Comparison of ENCODE assay signal across 10 mouse cellular contexts in genomic region chr11:96399923-96400322, GRCm38 (mm10). TPM values are rescaled to one million over a fixed set of nuclear protein-coding genes. Genes with fewer than 3 reads are reported as not detected.
DNase-seq lines count a peak whose midpoint lies in the region; ATAC-seq and TF ChIP-seq lines count a peak whose summit lies in the region.
"Had no signal": no experiment of that assay in that cellular context is flagged by ENCODE, and none has a peak within 500 bp of the region (broad histone marks: within the 10 kb centered on the region; RNA-seq: fewer than 3 reads in every experiment).

No protein-coding gene starts in this region.

- no peaks in the 10 kb centered on the region for H3K36me3 ChIP-seq in heart, adult 2 months (ENCODE audit: control insufficient read depth, insufficient read depth, low read length)
- no peaks in the 10 kb centered on the region for H3K36me3 ChIP-seq in intestine, postnatal 0 days (ENCODE audit: control insufficient read depth, insufficient read depth)
- no peaks in the 10 kb centered on the region for H3K36me3 ChIP-seq in hindbrain, embryonic 13.5 days
- no peaks in the 10 kb centered on the region for H3K36me3 ChIP-seq in hindbrain, embryonic 12.5 days
- H3K36me3 ChIP-seq: limb, embryonic 13.5 days had no signal

- WGBS in lung, adult 2 months: 36% methylated on average over 8 of the region's 8 CpGs
- WGBS in heart, adult 2 months: 14% methylated on average over 8 of the region's 8 CpGs
- WGBS in intestine, postnatal 0 days: 26% methylated on average over 8 of the region's 8 CpGs
- 22% methylated on average over 8 of the region's 8 CpGs for WGBS in hindbrain, embryonic 13.5 days
- WGBS in hindbrain, embryonic 12.5 days: 25% methylated on average over 8 of the region's 8 CpGs

- no peak overlapping the region for H3K9ac ChIP-seq in heart, adult 2 months (ENCODE audit: low read depth, low read length)
- no peak overlapping the region for H3K9ac ChIP-seq in intestine, postnatal 0 days (ENCODE audit: low read depth, low read length)
- no peak overlapping the region for H3K9ac ChIP-seq in hindbrain, embryonic 13.5 days
- H3K9ac ChIP-seq in hindbrain, embryonic 12.5 days: no peak overlapping the region
- H3K9ac ChIP-seq: limb, embryonic 13.5 days had no signal

- DNase-seq in lung, adult 18-20 months: peak; percentile 48 to 64
- no peak for DNase-seq in lung, adult 2 months
- peak; percentile 40 to 46 for DNase-seq in heart, adult 2 months
- DNase-seq in yolk sac, embryonic 10.5 days (ENCODE audit: low spot score): peak; percentile 56
- DNase-seq in thymus, postnatal 36 days: no peak

- intact Hi-C loops in heart, adult 2 months (cut with DNase I): no loop called here

- no peak for TF ChIP-seq EP300 in heart, adult 2 months (IDR thresholded peaks at IDR 0.05; ENCODE audit: insufficient read depth, low read depth, low read length)

- TF ChIP-seq POLR2A in lung, adult 2 months (IDR thresholded peaks at IDR 0.05; ENCODE audit: borderline replicate concordance, extremely low read depth, low read depth, low read length): no peak
- no peak for TF ChIP-seq POLR2A in heart, adult 2 months (IDR thresholded peaks at IDR 0.05; ENCODE audit: insufficient read depth, low read depth, low read length)

- no peak overlapping the region for H3K27ac ChIP-seq in heart, adult 2 months
- H3K27ac ChIP-seq in intestine, postnatal 0 days (ENCODE audit: low read depth, low read length): no peak overlapping the region
- H3K27ac ChIP-seq in hindbrain, embryonic 13.5 days: no peak overlapping the region
- no peak overlapping the region for H3K27ac ChIP-seq in hindbrain, embryonic 12.5 days
- H3K27ac ChIP-seq: limb, embryonic 13.5 days had no signal

- TF ChIP-seq CTCF in lung, adult 2 months (IDR thresholded peaks at IDR 0.05; ENCODE audit: insufficient read depth, low read length): no peak
- no peak for TF ChIP-seq CTCF in heart, adult 2 months (IDR thresholded peaks at IDR 0.05)
- peak; percentile 33; the same call in 1 of the 2 replicates for TF ChIP-seq CTCF in intestine, postnatal 0 days (IDR thresholded peaks at IDR 0.05; ENCODE audit: low read depth)

- H3K27me3 ChIP-seq in heart, adult 2 months (ENCODE audit: control insufficient read depth, insufficient read depth, low read length): no peaks in the 10 kb centered on the region
- H3K27me3 ChIP-seq in intestine, postnatal 0 days (replicated peaks; ENCODE audit: control insufficient read depth, insufficient read depth, low read length): 0 out of 2 replicates have a peak, but pooled peaks cover 3% of the 10 kb centered on the region
- H3K27me3 ChIP-seq in hindbrain, embryonic 13.5 days: 0 out of 2 replicates have a peak, but pooled peaks cover 3% of the 10 kb centered on the region
- H3K27me3 ChIP-seq in hindbrain, embryonic 12.5 days: peaks cover 8% of the 10 kb centered on the region

- H3K79me2 ChIP-seq in heart, adult 2 months (replicated peaks; ENCODE audit: control insufficient read depth, insufficient read depth, low read length): no peaks in the 10 kb centered on the region

- ATAC-seq in intestine, postnatal 0 days: no peak
- no peak for ATAC-seq in hindbrain, embryonic 13.5 days (ENCODE audit: low FRiP score)
- no peak for ATAC-seq in hindbrain, embryonic 12.5 days (ENCODE audit: low FRiP score)

- H3K4me2 ChIP-seq in intestine, postnatal 0 days (replicated peaks; ENCODE audit: low read depth): no peak overlapping the region
- no peak overlapping the region for H3K4me2 ChIP-seq in hindbrain, embryonic 13.5 days
- no peak overlapping the region for H3K4me2 ChIP-seq in hindbrain, embryonic 12.5 days (replicated peaks)
- H3K4me2 ChIP-seq: limb, embryonic 13.5 days had no signal

- peaks cover 2% of the 10 kb centered on the region for H3K4me1 ChIP-seq in lung, adult 2 months (ENCODE audit: control insufficient read depth, insufficient read depth, low read length)
- no peaks in the 10 kb centered on the region for H3K4me1 ChIP-seq in heart, adult 2 months (ENCODE audit: control insufficient read depth, insufficient read depth, low read length)
- peaks cover 4% of the 10 kb centered on the region; the same call in 1 of the 2 replicates for H3K4me1 ChIP-seq in intestine, postnatal 0 days (replicated peaks; ENCODE audit: control insufficient read depth, insufficient read depth, low read length)
- H3K4me1 ChIP-seq in hindbrain, embryonic 13.5 days (replicated peaks): peaks cover 18% of the 10 kb centered on the region
- H3K4me1 ChIP-seq in hindbrain, embryonic 12.5 days: peaks cover 11% of the 10 kb centered on the region

- no peak overlapping the region for H3K4me3 ChIP-seq in lung, adult 2 months (replicated peaks; ENCODE audit: extremely low read depth, low read depth, low read length)
- no peak overlapping the region for H3K4me3 ChIP-seq in heart, adult 2 months
- no peak overlapping the region for H3K4me3 ChIP-seq in intestine, postnatal 0 days (ENCODE audit: low read depth, low read length)
- H3K4me3 ChIP-seq in hindbrain, embryonic 13.5 days: no peak overlapping the region
- no peak overlapping the region for H3K4me3 ChIP-seq in hindbrain, embryonic 12.5 days
- H3K4me3 ChIP-seq: limb, embryonic 13.5 days had no signal

- H3K9me3 ChIP-seq in intestine, postnatal 0 days (ENCODE audit: control insufficient read depth): no peaks in the 10 kb centered on the region
- no peaks in the 10 kb centered on the region for H3K9me3 ChIP-seq in hindbrain, embryonic 13.5 days
- H3K9me3 ChIP-seq in hindbrain, embryonic 12.5 days (replicated peaks): no peaks in the 10 kb centered on the region
- H3K9me3 ChIP-seq: limb, embryonic 13.5 days had no signal

RNA-seq across cellular contexts. Expression of gene Hoxb1, which starts 34.4 kb away (rescaled TPM):
- not detected in 2 replicates for polyA plus RNA-seq in lung, adult 2 months (2012; rRNA removed)
- total RNA-seq in heart, adult 2 months (2021): not detected
- not detected in 2 replicates for polyA plus RNA-seq in heart, adult 2 months (2012; rRNA removed)
- polyA plus RNA-seq in intestine, postnatal 0 days (2015; fragmentation: Nextera tagmentation; extraction: Ambion mirVana): not detected in 2 replicates
- 0.30 and 0.74 TPM in 2 replicates for polyA plus RNA-seq in hindbrain, embryonic 13.5 days (2015; fragmentation: Nextera tagmentation; extraction: Ambion mirVana)
- polyA plus RNA-seq in hindbrain, embryonic 12.5 days (2016; fragmentation: Nextera tagmentation; extraction: Ambion mirVana): 0.82 and 2.2 TPM in 2 replicates
- polyA plus RNA-seq: small intestine, adult 2 months had no signal

RNA-seq across cellular contexts. Expression of gene Hoxb2, which starts 49.6 kb away (rescaled TPM):
- 19.7 and 24.7 TPM in 2 replicates for polyA plus RNA-seq in lung, adult 2 months (2012; rRNA removed)
- total RNA-seq in heart, adult 2 months (2021): under 1 TPM; 0.23 to 0.68 TPM
- 0.91 and 1.4 TPM in 2 replicates for polyA plus RNA-seq in heart, adult 2 months (2012; rRNA removed)
- 8.4 and 9.4 TPM in 2 replicates for polyA plus RNA-seq in intestine, postnatal 0 days (2015; fragmentation: Nextera tagmentation; extraction: Ambion mirVana)
- polyA plus RNA-seq in hindbrain, embryonic 13.5 days (2015; fragmentation: Nextera tagmentation; extraction: Ambion mirVana): 38.6 and 47.2 TPM in 2 replicates
- polyA plus RNA-seq in hindbrain, embryonic 12.5 days (2016; fragmentation: Nextera tagmentation; extraction: Ambion mirVana): 58.2 and 73.9 TPM in 2 replicates

Comparison
In these comparisons a context has a peak if more than half of its experiments do, and no peak if none do; other contexts are left out.
1. DNase-seq: peak in lung, adult 18-20 months (2 of 2), heart, adult 2 months (2 of 2) and yolk sac, embryonic 10.5 days (single experiment); none in lung, adult 2 months (single experiment) and thymus, postnatal 36 days (0 of 2).